8 mouse cellular contexts compared by ENCODE assay signal in the genomic region with DNA sequence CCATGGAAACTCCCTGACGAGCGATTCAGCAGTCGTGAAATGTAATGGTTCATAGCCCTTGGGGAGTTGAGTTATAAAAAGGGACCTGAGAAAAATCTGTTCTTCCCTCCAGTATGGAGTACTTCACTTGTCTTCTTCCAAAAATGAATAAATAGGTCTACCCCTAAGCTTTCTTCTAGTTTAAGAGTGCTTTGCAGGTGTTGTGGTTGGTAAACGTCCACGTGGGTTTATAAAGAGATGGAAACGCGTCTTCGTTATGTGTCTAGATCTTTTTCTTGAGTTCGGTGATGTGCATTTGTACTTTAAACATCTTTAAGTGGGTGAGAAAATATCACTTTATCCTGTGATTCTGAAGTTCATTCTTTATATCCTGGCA. TPM values are rescaled to one million over a fixed set of nuclear protein-coding genes. Genes with fewer than 3 reads are reported as not detected.
DNase-seq lines count a peak whose midpoint lies in the region; ATAC-seq and TF ChIP-seq lines count a peak whose summit lies in the region.

No protein-coding gene starts in this region.

- DNase-seq in cerebellum, adult 2 months, result no peak
- DNase-seq in cerebellum, adult 11 months, result no peak
- DNase-seq in neural tube, embryonic 11.5 days (ENCODE audit: low spot score), result no peak
- no peak for DNase-seq in neural tube, embryonic 10.5 days (ENCODE audit: extremely low spot score, low spot score)
- DNase-seq in limb, embryonic 14.5 days (ENCODE audit: low spot score), result no peak
- no peak for DNase-seq in cerebellum, adult 9-11 months
- no peak for DNase-seq in cerebellum, postnatal 14 days

- TF ChIP-seq POLR2A in cerebellum, adult 2 months (IDR thresholded peaks at IDR 0.05; ENCODE audit: borderline replicate concordance, insufficient read depth, low read length), result no peak
- TF ChIP-seq POLR2A in limb, embryonic 14.5 days (IDR thresholded peaks at IDR 0.05; ENCODE audit: borderline replicate concordance, extremely low read depth, insufficient read depth, insufficient read length), result no peak

- no peaks in the 10 kb centered on the region for H3K9me3 ChIP-seq in neural tube, embryonic 11.5 days (ENCODE audit: control insufficient read depth, low read length)
- no peaks in the 10 kb centered on the region for H3K9me3 ChIP-seq in limb, embryonic 14.5 days (ENCODE audit: control insufficient read depth, low read length)
- H3K9me3 ChIP-seq in stomach, embryonic 15.5 days, result no peaks in the 10 kb centered on the region

- H3K4me1 ChIP-seq in cerebellum, adult 2 months (ENCODE audit: control insufficient read depth, insufficient read depth, low read length), result no peaks in the 10 kb centered on the region
- peaks cover 5% of the 10 kb centered on the region; the same call in 1 of the 2 replicates for H3K4me1 ChIP-seq in neural tube, embryonic 11.5 days (ENCODE audit: control insufficient read depth, insufficient read depth, low read length)
- peaks cover 3% of the 10 kb centered on the region; the same call in 1 of the 2 replicates for H3K4me1 ChIP-seq in limb, embryonic 14.5 days (ENCODE audit: control insufficient read depth, insufficient read depth, low read length)
- 0 out of 2 replicates have a peak, but pooled peaks cover 2% of the 10 kb centered on the region for H3K4me1 ChIP-seq in stomach, embryonic 15.5 days

- H3K9ac ChIP-seq in neural tube, embryonic 11.5 days (ENCODE audit: low read length), result peak overlapping the region; percentile 67
- H3K9ac ChIP-seq in limb, embryonic 14.5 days (ENCODE audit: low read depth, low read length, severe bottlenecking), result peak overlapping the region; percentile 60
- H3K9ac ChIP-seq in stomach, embryonic 15.5 days, result peak overlapping the region; percentile 56; the same call in 1 of the 2 replicates

- peak overlapping the region; percentile 62; the same call in 1 of the 2 replicates for H3K27ac ChIP-seq in cerebellum, adult 2 months (ENCODE audit: insufficient read depth, low read length)
- H3K27ac ChIP-seq in neural tube, embryonic 11.5 days (ENCODE audit: low read depth, low read length), result peak overlapping the region; percentile 92; the same call in 1 of the 2 replicates
- H3K27ac ChIP-seq in limb, embryonic 14.5 days (replicated peaks; ENCODE audit: low read depth, low read length), result 0 out of 2 replicates have a peak overlapping the region, but pooled peaks have one; percentile 81
- peak overlapping the region; percentile 94 for H3K27ac ChIP-seq in stomach, embryonic 15.5 days

- 3% methylated on average over 9 of the region's 9 CpGs for WGBS in cerebellum, adult 2 months
- 5% methylated on average over 9 of the region's 9 CpGs for WGBS in neural tube, embryonic 11.5 days
- WGBS in limb, embryonic 14.5 days, result 5% methylated on average over 9 of the region's 9 CpGs
- WGBS in stomach, embryonic 15.5 days, result 3% methylated on average over 9 of the region's 9 CpGs

- peak overlapping the region; percentile 87 for H3K4me3 ChIP-seq in cerebellum, adult 2 months (replicated peaks; ENCODE audit: insufficient read depth, low read depth, low read length)
- H3K4me3 ChIP-seq in neural tube, embryonic 11.5 days (ENCODE audit: low read depth, low read length), result peak overlapping the region; percentile 46
- peak overlapping the region; percentile 71 for H3K4me3 ChIP-seq in limb, embryonic 14.5 days (replicated peaks; ENCODE audit: low read length)
- H3K4me3 ChIP-seq in stomach, embryonic 15.5 days (replicated peaks), result peak overlapping the region; percentile 76

- H3K36me3 ChIP-seq in neural tube, embryonic 11.5 days (ENCODE audit: control insufficient read depth, insufficient read depth, low read length), result peaks cover 10% of the 10 kb centered on the region
- H3K36me3 ChIP-seq in limb, embryonic 14.5 days (ENCODE audit: control insufficient read depth, insufficient read depth, low read length), result peaks cover 19% of the 10 kb centered on the region
- 0 out of 2 replicates have a peak, but pooled peaks cover 2% of the 10 kb centered on the region for H3K36me3 ChIP-seq in stomach, embryonic 15.5 days

- peak overlapping the region; percentile 59 for H3K4me2 ChIP-seq in neural tube, embryonic 11.5 days (ENCODE audit: low read depth)
- H3K4me2 ChIP-seq in limb, embryonic 14.5 days (replicated peaks; ENCODE audit: low read depth, low read length, severe bottlenecking), result peak overlapping the region; percentile 65
- H3K4me2 ChIP-seq in stomach, embryonic 15.5 days, result peak overlapping the region; percentile 62

- no peaks in the 10 kb centered on the region for H3K27me3 ChIP-seq in cerebellum, adult 2 months (ENCODE audit: control insufficient read depth, insufficient read depth, low read length)
- no peaks in the 10 kb centered on the region for H3K27me3 ChIP-seq in neural tube, embryonic 11.5 days (ENCODE audit: control insufficient read depth, insufficient read depth, low read length)
- H3K27me3 ChIP-seq in limb, embryonic 14.5 days (ENCODE audit: control insufficient read depth, insufficient read depth, low read length), result no peaks in the 10 kb centered on the region
- no peaks in the 10 kb centered on the region for H3K27me3 ChIP-seq in stomach, embryonic 15.5 days (replicated peaks)

- no peak for TF ChIP-seq CTCF in cerebellum, adult 2 months (IDR thresholded peaks at IDR 0.05; ENCODE audit: borderline replicate concordance, insufficient read depth, low read depth, low read length)

- no peak for ATAC-seq in neural tube, embryonic 11.5 days (ENCODE audit: insufficient read depth, low FRiP score, low TSS enrichment)
- ATAC-seq in limb, embryonic 14.5 days (ENCODE audit: low FRiP score, low read depth), result no peak
- no peak for ATAC-seq in stomach, embryonic 15.5 days (ENCODE audit: insufficient read depth, low FRiP score, low read depth)

RNA-seq across cellular contexts. Expression of a gene that starts 0.9 kb away (rescaled TPM):
- polyA plus RNA-seq in cerebellum, adult 2 months (2012; rRNA removed), result 47.4 and 51.1 TPM in 2 replicates
- polyA plus RNA-seq in neural tube, embryonic 11.5 days (2014; fragmentation: Nextera tagmentation; extraction: Ambion mirVana), result 140 and 148 TPM in 2 replicates
- polyA plus RNA-seq in limb, embryonic 14.5 days (2012; rRNA removed), result 31.0 and 35.7 TPM in 2 replicates
- polyA plus RNA-seq in limb, embryonic 14.5 days (2014; fragmentation: Nextera tagmentation; extraction: Ambion mirVana), result 46.1 and 56.1 TPM in 2 replicates
- 105 and 106 TPM in 2 replicates for polyA plus RNA-seq in stomach, embryonic 15.5 days (2015; fragmentation: Nextera tagmentation; extraction: Ambion mirVana)

RNA-seq across cellular contexts. Expression of a gene that starts 14.5 kb away (rescaled TPM):
- polyA plus RNA-seq in cerebellum, adult 2 months (2012; rRNA removed), result 61.2 and 62.4 TPM in 2 replicates
- 51.1 and 53.2 TPM in 2 replicates for polyA plus RNA-seq in neural tube, embryonic 11.5 days (2014; fragmentation: Nextera tagmentation; extraction: Ambion mirVana)
- 16.2 and 17.2 TPM in 2 replicates for polyA plus RNA-seq in limb, embryonic 14.5 days (2012; rRNA removed)
- 19.8 and 21.1 TPM in 2 replicates for polyA plus RNA-seq in limb, embryonic 14.5 days (2014; fragmentation: Nextera tagmentation; extraction: Ambion mirVana)
- 16.6 and 18.2 TPM in 2 replicates for polyA plus RNA-seq in stomach, embryonic 15.5 days (2015; fragmentation: Nextera tagmentation; extraction: Ambion mirVana)
